Mouse (Mus musculus) stomach, postnatal 0 days (tissue): ENCODE data around the gene Pou3f1. TPM values are rescaled to one million over a fixed set of nuclear protein-coding genes. Genes with fewer than 3 reads are reported as not detected.

Experiments used
- ATAC-seq: fragments of 200-750 bp; cut with Nextera tagmentation; 2 replicates; pipeline ENCODE4 v1.8.0; 2017; ENCODE audit not compliant: low FRiP score, low TSS enrichment
- DNase-seq: peaks from one replicate; pipeline ENCODE4 v3.0.0-alpha.2; 2016; ENCODE audit warnings: low spot score
- H3K27ac ChIP-seq: fragments of 300-500 bp; sonication (generic); replicated peaks from 2 replicates; pipeline ENCODE4 v1.5.1; 2014; ENCODE audit warnings: mild to moderate bottlenecking, control low read depth
- H3K27me3 ChIP-seq: fragments of 300-500 bp; sonication (generic); 2 replicates; pipeline ENCODE4 v1.6.1; 2014; ENCODE audit warnings: low read length; ENCODE audit not compliant: control insufficient read depth, insufficient read depth
- H3K36me3 ChIP-seq: fragments of 300-500 bp; sonication (generic); 2 replicates; pipeline ENCODE4 v1.6.1; 2014; ENCODE audit warnings: low read length, mixed read lengths; ENCODE audit not compliant: control insufficient read depth, insufficient read depth
- H3K4me1 ChIP-seq: fragments of 300-500 bp; sonication (generic); replicated peaks from 2 replicates; pipeline ENCODE4 v1.6.1; 2014; ENCODE audit warnings: antibody characterized with exemption; ENCODE audit not compliant: control insufficient read depth, insufficient read depth
- H3K4me2 ChIP-seq: fragments of 300-500 bp; sonication (generic); replicated peaks from 2 replicates; pipeline ENCODE4 v1.6.1; 2014; ENCODE audit warnings: low read depth, mild to moderate bottlenecking, control low read depth, moderate library complexity
- H3K4me3 ChIP-seq: fragments of 300-500 bp; sonication (generic); 2 replicates; pipeline ENCODE4 v1.5.1; 2014; ENCODE audit warnings: low read depth, low read length, control low read depth
- H3K9ac ChIP-seq: fragments of 300-500 bp; sonication (generic); 2 replicates; pipeline ENCODE4 v1.6.1; 2014; ENCODE audit warnings: mild to moderate bottlenecking, low read length, control low read depth, mixed read lengths
- H3K9me3 ChIP-seq: fragments of 300-500 bp; sonication (generic); 2 replicates; pipeline ENCODE4 v1.6.1; 2016; ENCODE audit warnings: low read length; ENCODE audit not compliant: control insufficient read depth
- CTCF ChIP-seq: IDR thresholded peaks from 2 replicates; pipeline ENCODE4 v1.5.1; 2016; ENCODE audit warnings: antibody characterized with exemption, low read depth, mild to moderate bottlenecking, moderate library complexity
- EP300 ChIP-seq: optimal IDR thresholded peaks from 2 replicates; pipeline ENCODE3; 2016; ENCODE audit warnings: antibody characterized with exemption
- WGBS: fragments of 180-500 bp; shearing (Covaris S2); extraction: QIAGEN DNeasy Blood & Tissue Kit; methylation state at CpG from one replicate; pipeline ENCODE4 v1.1.7; 2014; 5-methylcytosine and 5-hydroxymethylcytosine counted together
- polyA plus RNA-seq: library from polyadenylated mRNA; unstranded; fragments of >200 nt; fragmentation: Nextera tagmentation; extraction: Ambion mirVana; gene quantifications from 2 replicates; pipeline ENCODE4 v1.2.1, GENCODE M21; 2015

Pou3f1 gene
- polyA plus RNA-seq, 1 experiment from 2014 or later: 0.13 TPM

- H3K36me3 ChIP-seq: no peaks in the 10 kb centered on the region; the same call in 1 of the 2 replicates
- H3K9ac ChIP-seq: peak overlapping the region; percentile 88
- ATAC-seq: no peak
- H3K9me3 ChIP-seq: no peaks in the 10 kb centered on the region
- H3K4me2 ChIP-seq: peak overlapping the region; percentile 93
- peak; percentile 32 for DNase-seq
- WGBS: 6% methylated on average over 22 of the region's 22 CpGs
- H3K4me3 ChIP-seq: peak overlapping the region; percentile 80
- TF ChIP-seq CTCF: no peak
- TF ChIP-seq EP300: no peak
- H3K27ac ChIP-seq: peak overlapping the region; percentile 88
- H3K4me1 ChIP-seq: peaks cover 14% of the 10 kb centered on the region
- no peaks in the 10 kb centered on the region for H3K27me3 ChIP-seq
These were observed 44.6 kb downstream of the Pou3f1 start for GRCm38 (mm10) chr4:124701052-124701845.

DNA sequence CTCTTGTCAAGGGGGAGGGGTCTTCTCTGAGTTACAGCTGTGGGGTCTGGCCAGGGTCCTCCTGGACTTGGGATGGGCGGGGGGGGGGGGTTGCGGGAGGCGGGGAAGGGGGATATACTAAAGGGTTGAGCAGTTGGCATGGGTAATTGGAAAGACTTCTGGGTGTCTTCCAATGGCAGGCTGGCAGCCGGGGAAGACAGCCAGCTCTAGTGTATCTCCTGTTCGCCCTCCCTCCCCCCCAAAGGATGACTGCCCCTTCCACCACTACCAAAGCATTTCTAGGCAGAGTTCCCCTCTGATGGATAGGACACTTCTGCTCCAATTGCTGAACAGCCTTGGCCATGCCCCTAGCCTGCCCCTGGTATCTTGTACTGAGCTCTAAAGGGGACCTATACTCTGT, 45.3 kb downstream of the Pou3f1 start:
- H3K4me3 ChIP-seq: peak overlapping the region; percentile 80

GRCm38 (mm10) chr4:124703406-124703805, 46.8 kb downstream of the Pou3f1 start:
- H3K4me3 ChIP-seq: no peak overlapping the region
- ATAC-seq (no peak), DNase-seq (peak; percentile 34)
- TF ChIP-seq CTCF (no peak), EP300 (no peak)
- 0 out of 2 replicates have a peak overlapping the region, but pooled peaks have one; percentile 38 for H3K9ac ChIP-seq
- H3K4me1 ChIP-seq: peaks cover 14% of the 10 kb centered on the region
- no peaks in the 10 kb centered on the region; the same call in 1 of the 2 replicates for H3K36me3 ChIP-seq
- peak overlapping the region; percentile 38 for H3K4me2 ChIP-seq
- 17% methylated on average over 2 of the region's 2 CpGs for WGBS
- no peaks in the 10 kb centered on the region for H3K27me3 ChIP-seq
- H3K9me3 ChIP-seq: no peaks in the 10 kb centered on the region
- peak overlapping the region; percentile 85 for H3K27ac ChIP-seq

More for the DNA sequence above, 45.3 kb downstream of the Pou3f1 start:
- H3K4me1 ChIP-seq: peaks cover 14% of the 10 kb centered on the region
- peak overlapping the region; percentile 88 for H3K9ac ChIP-seq
- peak overlapping the region; percentile 93 for H3K4me2 ChIP-seq
- TF ChIP-seq CTCF (no peak), EP300 (no peak)
- H3K27ac ChIP-seq: peak overlapping the region; percentile 88
- ATAC-seq: no peak
- DNase-seq: no peak
- 34% methylated on average over 3 of the region's 5 CpGs for WGBS
- no peaks in the 10 kb centered on the region for H3K27me3 ChIP-seq
- H3K9me3 ChIP-seq: no peaks in the 10 kb centered on the region
- H3K36me3 ChIP-seq: no peaks in the 10 kb centered on the region; the same call in 1 of the 2 replicates

DNA sequence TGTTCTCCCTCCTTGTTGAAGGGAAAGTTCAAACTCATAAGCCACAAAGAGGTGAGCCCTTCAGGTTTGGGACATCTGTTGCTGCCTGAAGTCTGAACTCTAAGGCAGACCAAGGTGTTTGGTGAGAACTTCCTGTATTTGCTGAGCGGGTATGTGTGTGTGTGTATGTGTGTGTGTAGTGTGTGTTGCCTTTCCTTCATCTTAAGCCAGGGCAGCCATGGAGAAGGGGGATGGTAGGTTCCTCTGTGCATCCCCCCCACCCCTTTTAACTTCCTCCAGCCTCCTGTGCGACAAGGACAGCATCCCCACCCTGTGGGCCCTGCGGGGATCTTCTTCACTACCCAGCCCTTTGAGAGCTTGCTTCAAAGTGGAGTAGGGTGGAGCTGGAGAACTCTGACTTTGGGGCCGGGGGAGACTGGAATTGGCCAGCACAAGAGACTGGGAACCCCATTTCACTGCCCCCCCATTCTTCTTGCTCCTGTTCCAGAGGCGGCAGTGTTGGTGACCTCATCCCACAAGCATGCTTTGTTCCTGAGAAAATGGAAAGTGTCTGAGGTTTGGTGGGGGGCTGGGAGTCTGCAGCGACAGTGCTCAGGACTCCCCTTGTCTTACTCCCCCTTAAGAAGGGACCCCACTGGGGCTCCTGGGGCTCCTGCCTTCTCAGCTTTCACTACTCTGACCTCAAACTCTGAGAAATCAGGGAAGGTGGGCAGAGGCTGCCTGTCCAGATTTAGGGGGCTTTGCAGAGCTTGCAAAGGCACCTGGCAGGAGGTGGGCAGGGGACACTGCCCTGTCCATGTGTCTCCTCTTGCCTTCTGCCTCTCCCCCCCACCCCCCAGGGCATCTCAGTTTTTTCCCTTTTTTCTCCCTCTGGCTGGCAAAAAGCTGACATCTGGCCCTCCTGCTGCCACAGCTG, 47.5 kb downstream of the Pou3f1 start:
- peak overlapping the region; percentile 52; the same call in 1 of the 2 replicates for H3K9ac ChIP-seq
- TF ChIP-seq CTCF (no peak), EP300 (no peak)
- no peaks in the 10 kb centered on the region; the same call in 1 of the 2 replicates for H3K36me3 ChIP-seq
- H3K9me3 ChIP-seq: no peaks in the 10 kb centered on the region
- no peak overlapping the region for H3K4me3 ChIP-seq
- H3K27ac ChIP-seq: peak overlapping the region; percentile 85
- peak; percentile 52 for DNase-seq
- no peak for ATAC-seq
- peak overlapping the region; percentile 38 for H3K4me2 ChIP-seq
- H3K27me3 ChIP-seq: no peaks in the 10 kb centered on the region
- H3K4me1 ChIP-seq: peaks cover 15% of the 10 kb centered on the region
- WGBS: 11% methylated on average over 6 of the region's 6 CpGs

GRCm38 (mm10) chr4:124704797-124705474, 48.3 kb downstream of the Pou3f1 start:
- peak overlapping the region; percentile 38 for H3K4me2 ChIP-seq
- H3K4me3 ChIP-seq: no peak overlapping the region
- H3K9me3 ChIP-seq: no peaks in the 10 kb centered on the region
- no peak for ATAC-seq
- DNase-seq: peak; percentile 28
- 15% methylated on average over 11 of the region's 11 CpGs for WGBS
- peak overlapping the region; percentile 52; the same call in 1 of the 2 replicates for H3K9ac ChIP-seq
- H3K36me3 ChIP-seq: no peaks in the 10 kb centered on the region; the same call in 1 of the 2 replicates
- no peaks in the 10 kb centered on the region for H3K27me3 ChIP-seq
- peaks cover 18% of the 10 kb centered on the region for H3K4me1 ChIP-seq
- TF ChIP-seq CTCF (no peak), EP300 (no peak)
- peak overlapping the region; percentile 85 for H3K27ac ChIP-seq
